Mouse (Mus musculus) bone marrow, adult 2 months (tissue): ENCODE data around the gene Ptpn5.
A peak's percentile ranks its signal among the peaks of the same experiment; 100 is the strongest.

Source experiments
- CTCF ChIP-seq: fragments of 200-500 bp; IDR thresholded peaks from 2 replicates; pipeline ENCODE4 v1.5.1; 2011; ENCODE audit warnings: low read length, control low read depth; ENCODE audit not compliant: control insufficient read depth, insufficient read depth
- POLR2A ChIP-seq: fragments of 200-500 bp; IDR thresholded peaks from 2 replicates; pipeline ENCODE4 v1.6.1; 2011; ENCODE audit warnings: low read depth, mild to moderate bottlenecking, control low read depth, low read length, borderline replicate concordance; ENCODE audit not compliant: control insufficient read depth

- TF ChIP-seq CTCF: peak; percentile 48; the same call in 1 of the 2 replicates
- no peak for TF ChIP-seq POLR2A
These were observed 12.7 kb upstream of the Ptpn5 start for GRCm38 (mm10) chr7:47146034-47146812.
